Mouse (Mus musculus) forebrain, embryonic 15.5 days (tissue): ENCODE measurements around the gene Lmo3. TPM values are rescaled to one million over a fixed set of nuclear protein-coding genes. Genes with fewer than 3 reads are reported as not detected.

Source experiments
- ATAC-seq: fragments of 200-750 bp; cut with Nextera tagmentation; replicated peaks from 2 replicates; pipeline ENCODE4 v1.8.0; 2017; ENCODE audit warnings: mild to moderate bottlenecking, moderate TSS enrichment, moderate library complexity
- H3K27ac ChIP-seq: fragments of 300-500 bp; sonication (generic); replicated peaks from 2 replicates; pipeline ENCODE4 v1.5.1; 2015; ENCODE audit warnings: mild to moderate bottlenecking, inconsistent platforms
- H3K27me3 ChIP-seq: fragments of 300-500 bp; sonication (generic); 2 replicates; pipeline ENCODE4 v1.6.1; 2015; ENCODE audit warnings: inconsistent platforms
- H3K36me3 ChIP-seq: fragments of 300-500 bp; sonication (generic); 2 replicates; pipeline ENCODE4 v1.6.1; 2015; ENCODE audit warnings: mild to moderate bottlenecking, inconsistent platforms
- H3K4me1 ChIP-seq: fragments of 300-500 bp; sonication (generic); 2 replicates; pipeline ENCODE4 v1.6.1; 2015; ENCODE audit warnings: inconsistent platforms
- H3K4me2 ChIP-seq: fragments of 300-500 bp; sonication (generic); replicated peaks from 2 replicates; pipeline ENCODE4 v1.6.1; 2015; ENCODE audit warnings: mild to moderate bottlenecking, inconsistent platforms
- H3K4me3 ChIP-seq: fragments of 300-500 bp; sonication (generic); 2 replicates; pipeline ENCODE4 v1.5.1; 2015; ENCODE audit warnings: mild to moderate bottlenecking, inconsistent platforms
- H3K9ac ChIP-seq: fragments of 300-500 bp; sonication (generic); replicated peaks from 2 replicates; pipeline ENCODE4 v1.6.1; 2015; ENCODE audit warnings: mild to moderate bottlenecking, inconsistent platforms
- H3K9me3 ChIP-seq: fragments of 300-500 bp; sonication (generic); 2 replicates; pipeline ENCODE4 v1.6.1; 2016; ENCODE audit warnings: inconsistent platforms
- WGBS: fragments of 180-500 bp; shearing (Covaris S2); methylation state at CpG from one replicate; pipeline ENCODE4 v1.1.7; 2015; ENCODE audit warnings: mixed read lengths; 5-methylcytosine and 5-hydroxymethylcytosine counted together
- polyA plus RNA-seq: library from polyadenylated mRNA; unstranded; fragments of >200 nt; fragmentation: Nextera tagmentation; extraction: Ambion mirVana; gene quantifications from 2 replicates; pipeline ENCODE4 v1.2.1, GENCODE M21; 2015

The Lmo3 gene
- polyA plus RNA-seq, 1 experiment from 2014 or later = 164 TPM

- no peaks in the 10 kb centered on the region for H3K27me3 ChIP-seq
- H3K27ac ChIP-seq = no peak overlapping the region
- H3K36me3 ChIP-seq = no peaks in the 10 kb centered on the region
- no peaks in the 10 kb centered on the region for H3K9me3 ChIP-seq
- no peak overlapping the region for H3K9ac ChIP-seq
- H3K4me2 ChIP-seq = no peak overlapping the region
- no peaks in the 10 kb centered on the region for H3K4me1 ChIP-seq
- no peak for ATAC-seq
- 95% methylated on average over 4 of the region's 4 CpGs for WGBS
- no peak overlapping the region for H3K4me3 ChIP-seq
Measured at GRCm38 (mm10) chr6:138346558-138346957, 235.2 kb downstream of the Lmo3 start.

DNA sequence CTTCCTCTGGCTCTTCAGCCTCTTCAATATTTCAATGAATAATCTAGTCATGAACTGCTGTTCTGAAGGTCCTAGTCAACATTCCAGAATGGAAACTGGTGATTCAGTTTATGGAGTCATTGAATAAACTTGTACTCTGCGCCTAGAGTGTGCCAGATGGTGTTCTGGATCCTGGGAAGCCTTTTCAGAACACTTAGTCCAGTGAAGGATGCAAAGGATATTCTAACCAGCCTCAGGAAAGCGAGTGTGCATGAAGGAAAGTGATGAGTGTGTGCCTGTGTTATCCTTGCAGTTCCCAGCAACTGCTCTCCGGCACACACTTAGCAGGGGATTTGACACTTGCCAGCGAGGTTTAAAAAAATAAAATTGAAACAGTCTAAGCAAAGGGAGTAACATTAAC, 245.9 kb downstream of the Lmo3 start:
- ATAC-seq = no peak
- no peaks in the 10 kb centered on the region; the same call in 1 of the 2 replicates for H3K9me3 ChIP-seq
- H3K4me3 ChIP-seq = no peak overlapping the region
- H3K4me2 ChIP-seq = no peak overlapping the region
- peaks cover 4% of the 10 kb centered on the region for H3K4me1 ChIP-seq
- H3K36me3 ChIP-seq = no peaks in the 10 kb centered on the region
- H3K9ac ChIP-seq = no peak overlapping the region
- WGBS = 83% methylated on average over 4 of the region's 4 CpGs
- no peak overlapping the region for H3K27ac ChIP-seq
- no peaks in the 10 kb centered on the region for H3K27me3 ChIP-seq

DNA sequence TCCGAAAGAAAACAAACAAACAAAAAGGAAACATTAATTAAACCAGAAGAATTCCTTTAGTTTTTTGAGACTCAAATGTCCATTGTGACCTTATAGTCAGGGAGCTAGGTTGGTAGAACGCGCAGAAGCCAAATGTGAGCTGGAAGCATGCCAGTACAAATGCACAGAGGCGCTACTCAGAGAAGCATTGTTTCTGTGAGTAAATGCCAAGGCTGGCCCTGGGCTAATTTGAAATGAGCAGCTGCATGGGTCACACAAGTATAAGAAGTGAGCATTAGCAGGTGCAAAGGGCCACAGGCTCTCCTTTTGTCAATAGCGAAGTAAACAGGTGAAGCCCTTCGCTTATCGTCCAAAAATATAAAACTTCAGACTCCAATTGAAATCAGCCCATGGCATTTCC, 247.8 kb downstream of the Lmo3 start:
- ATAC-seq = 0 out of 2 replicates have a peak, but pooled peaks have one; percentile 29
- Histone ChIP-seq H3K36me3 (no peaks in the 10 kb centered on the region), H3K9me3 (no peaks in the 10 kb centered on the region), H3K4me2 (no peak overlapping the region), H3K27ac (no peak overlapping the region), H3K4me1 (peaks cover 4% of the 10 kb centered on the region), H3K9ac (no peak overlapping the region), H3K4me3 (no peak overlapping the region), H3K27me3 (no peaks in the 10 kb centered on the region)
- 32% methylated on average over 7 of the region's 7 CpGs for WGBS

DNA sequence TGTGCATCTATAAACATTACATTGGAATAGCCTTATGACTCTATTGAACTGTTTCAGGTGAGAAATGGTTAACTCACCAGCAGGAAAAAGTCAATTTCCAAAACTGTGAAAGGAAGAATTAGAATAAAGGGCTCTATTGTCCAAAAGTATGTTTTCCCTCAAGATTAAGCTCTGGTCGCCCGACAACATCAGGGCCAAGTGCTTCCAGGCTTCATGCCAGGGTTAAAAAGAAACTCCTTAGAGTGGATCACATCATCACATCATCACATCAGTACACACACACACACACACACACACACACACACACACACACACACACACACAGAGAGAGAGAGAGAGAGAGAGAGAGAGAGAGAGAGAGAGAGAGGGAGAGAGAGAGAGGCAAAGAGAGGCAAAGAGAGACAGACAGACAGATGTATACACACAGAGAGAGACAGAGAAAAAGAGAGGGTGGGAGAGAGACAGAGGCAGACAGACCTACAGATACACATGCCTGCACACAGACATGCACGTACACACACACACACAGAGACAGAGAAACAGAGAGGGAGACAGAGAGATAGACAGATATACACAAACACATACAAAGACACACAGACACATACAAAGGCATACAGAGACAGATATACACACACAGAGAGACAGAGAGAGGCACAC, 255.9 kb downstream of the Lmo3 start:
- ATAC-seq = no peak
- WGBS = 29% methylated on average over 3 of the region's 3 CpGs
- H3K36me3 ChIP-seq = no peaks in the 10 kb centered on the region

DNA sequence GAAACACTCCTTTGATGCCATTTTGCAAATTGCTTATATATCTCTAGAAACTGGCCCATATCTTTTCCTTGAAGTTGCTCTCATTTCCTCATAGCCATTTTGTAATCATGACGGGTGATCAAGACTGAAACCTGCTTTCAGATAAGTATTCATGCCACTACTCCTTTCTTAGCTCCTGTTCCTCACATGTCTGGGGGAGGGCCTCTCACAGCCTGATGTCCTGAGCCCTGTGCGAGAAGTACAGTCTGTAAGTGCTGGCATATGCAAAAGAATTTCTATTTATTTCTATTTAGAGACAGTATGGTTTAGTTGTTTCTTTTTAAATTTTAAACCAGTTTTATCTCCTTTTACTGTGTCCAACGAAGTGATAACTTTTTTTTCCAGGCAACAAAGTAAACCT, 256.6 kb downstream of the Lmo3 start:
- Histone ChIP-seq H3K9me3 (no peaks in the 10 kb centered on the region), H3K27ac (no peak overlapping the region), H3K4me1 (no peaks in the 10 kb centered on the region), H3K27me3 (no peaks in the 10 kb centered on the region), H3K36me3 (no peaks in the 10 kb centered on the region), H3K4me2 (no peak overlapping the region), H3K9ac (no peak overlapping the region), H3K4me3 (no peak overlapping the region)
- 74% methylated on average over 3 of the region's 3 CpGs for WGBS
- no peak for ATAC-seq

More for the DNA sequence above, 255.9 kb downstream of the Lmo3 start:
- Histone ChIP-seq H3K4me2 (no peak overlapping the region), H3K27me3 (no peaks in the 10 kb centered on the region), H3K4me3 (no peak overlapping the region), H3K4me1 (no peaks in the 10 kb centered on the region), H3K27ac (no peak overlapping the region), H3K9ac (no peak overlapping the region), H3K9me3 (no peaks in the 10 kb centered on the region)

- ATAC-seq = no peak
- H3K4me1 ChIP-seq = no peaks in the 10 kb centered on the region
- no peaks in the 10 kb centered on the region for H3K27me3 ChIP-seq
- no peak overlapping the region for H3K4me3 ChIP-seq
- no peak overlapping the region for H3K9ac ChIP-seq
- H3K4me2 ChIP-seq = no peak overlapping the region
- no peaks in the 10 kb centered on the region for H3K9me3 ChIP-seq
- H3K27ac ChIP-seq = no peak overlapping the region
- 94% methylated on average over 14 of the region's 14 CpGs for WGBS
- H3K36me3 ChIP-seq = no peaks in the 10 kb centered on the region
Measured at GRCm38 (mm10) chr6:138323325-138323724, 258.4 kb downstream of the Lmo3 start.

DNA sequence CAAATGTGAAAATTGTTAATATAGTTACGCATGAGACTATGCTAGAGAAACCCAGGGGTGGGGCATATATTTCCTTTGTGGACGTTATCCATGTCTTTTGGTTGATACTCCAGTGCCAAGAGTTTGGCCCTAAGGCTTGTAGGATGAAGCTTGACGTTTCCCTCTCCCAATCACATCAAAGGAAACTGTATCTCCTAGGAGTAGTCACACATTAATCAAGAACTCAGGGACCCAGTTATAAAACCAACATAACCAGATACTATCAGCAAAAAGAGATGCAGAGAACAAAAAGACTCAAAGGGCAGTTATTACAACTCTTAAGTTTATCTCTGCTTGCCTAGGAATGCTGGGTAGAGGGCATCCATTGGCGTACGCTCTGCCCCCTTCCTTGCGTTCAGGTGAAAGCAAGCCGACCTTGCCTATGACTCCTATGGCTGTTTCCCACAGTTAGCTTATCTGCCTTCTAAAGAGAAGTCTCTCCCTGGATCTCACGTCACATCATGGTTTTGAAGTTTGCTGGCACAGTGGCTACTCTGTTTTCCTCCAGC, 261.5 kb downstream of the Lmo3 start:
- Histone ChIP-seq H3K27ac (no peak overlapping the region), H3K36me3 (no peaks in the 10 kb centered on the region), H3K4me1 (no peaks in the 10 kb centered on the region), H3K9ac (no peak overlapping the region), H3K4me2 (no peak overlapping the region), H3K9me3 (no peaks in the 10 kb centered on the region), H3K4me3 (no peak overlapping the region), H3K27me3 (no peaks in the 10 kb centered on the region)
- ATAC-seq = no peak
- WGBS = 95% methylated on average over 8 of the region's 8 CpGs

Other genes with a start within 250 kb of the Lmo3 start
- gene Igbp1b, start 76.6 kb upstream of the Lmo3 start, polyA plus RNA-seq = 0.11 and 0.57 TPM in 2 replicates